Mouse (Mus musculus) cerebellum, adult 2 months (tissue): ENCODE results near the gene Dpp6.

ENCODE experiments used
- CTCF ChIP-seq: fragments of 200-500 bp; IDR thresholded peaks from 2 replicates; pipeline ENCODE4 v1.5.1; 2011; ENCODE audit warnings: low read depth, mild to moderate bottlenecking, control low read depth, low read length, moderate library complexity, borderline replicate concordance; ENCODE audit not compliant: insufficient read depth
- POLR2A ChIP-seq: fragments of 200-500 bp; IDR thresholded peaks from 2 replicates; pipeline ENCODE4 v1.6.1; 2011; ENCODE audit warnings: low read length, control low read depth, borderline replicate concordance; ENCODE audit not compliant: insufficient read depth

DNA sequence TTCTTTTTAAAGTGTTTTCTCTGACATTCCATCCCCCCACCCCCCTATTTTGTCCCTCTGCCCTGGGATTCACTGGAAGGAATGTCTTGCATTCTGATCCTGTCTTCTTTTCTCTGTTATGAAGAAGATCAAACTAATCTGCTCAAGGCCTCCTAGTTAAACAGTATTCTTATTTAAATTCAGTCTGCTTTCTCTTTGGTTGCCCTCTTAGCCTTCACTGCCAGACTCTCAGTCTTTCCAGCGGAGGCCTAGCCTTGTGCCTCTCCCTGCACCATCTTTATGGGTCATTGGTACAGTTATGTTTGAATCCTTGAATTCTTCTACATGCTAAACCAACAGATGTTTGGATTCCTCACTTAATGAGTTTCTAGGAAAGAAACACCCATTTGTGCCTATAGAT is 211.6 kb downstream of the Dpp6 start:
- no peak for TF ChIP-seq POLR2A
- TF ChIP-seq CTCF, result no peak
